Mouse (Mus musculus) thymus, adult 18-20 months (tissue): Measurements from ENCODE around the gene Mss51.

ENCODE experiments used
- DNase-seq, 2 experiments: peaks; one replicate each; pipeline ENCODE4 v3.0.0; 2022; ENCODE audit warnings: mixed read lengths in 2 of 2

Mss51 gene

GRCm38 (mm10) chr14:20496603-20497002, at the start of gene Mss51:
Gene Mss51 (minus strand): TSS chr14:20496901.
- no peak for DNase-seq

- DNase-seq: peak; percentile 59 to 74
Observed at GRCm38 (mm10) chr14:20546415-20546814, 49.7 kb upstream of the Mss51 start, which contains the start of gene Ppp3cb. Gene Ppp3cb (minus strand): TSS chr14:20546573.

DNA sequence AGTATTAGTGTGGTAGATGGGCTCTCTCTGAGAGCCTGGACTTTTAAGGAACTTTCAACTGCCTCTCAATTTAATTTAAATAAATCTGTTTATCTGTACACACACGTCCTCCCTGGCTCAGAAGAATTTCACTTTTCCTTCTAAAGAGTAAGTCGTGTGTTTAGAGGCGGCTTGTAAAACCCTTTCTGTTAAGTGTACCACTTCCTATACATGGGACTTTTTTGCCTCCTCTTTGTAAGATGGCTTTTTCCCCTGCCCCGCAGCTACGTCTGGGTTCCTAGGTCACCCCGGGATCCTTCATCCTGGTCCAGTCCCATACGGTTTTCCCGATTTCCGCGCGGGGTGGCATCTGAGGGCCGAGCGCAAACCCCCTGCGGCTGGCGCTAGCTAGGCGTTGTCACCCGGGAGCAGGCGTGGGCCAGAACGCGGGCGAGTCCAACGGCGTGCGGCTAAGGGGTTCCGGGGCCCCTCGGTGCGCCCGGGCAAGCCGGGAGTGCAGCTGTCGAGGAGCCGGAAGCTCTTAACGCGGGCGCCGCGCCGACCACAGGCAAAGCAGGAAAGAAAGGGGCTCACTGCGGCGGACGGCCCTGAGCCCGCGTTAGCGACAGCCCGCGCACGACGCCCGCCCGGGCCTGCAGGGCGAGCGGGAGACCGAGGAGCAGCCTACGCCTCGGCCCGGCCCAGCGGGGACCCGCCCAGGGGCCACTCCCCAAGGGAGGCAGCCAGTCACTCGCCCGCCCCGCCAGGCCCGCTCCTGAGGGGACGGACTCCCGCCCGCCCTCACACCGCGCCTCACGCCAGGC, 49.0 kb upstream of the Mss51 start:
- peak; percentile 81 to 83 for DNase-seq

GRCm38 (mm10) chr14:20544467-20545411, 48.0 kb upstream of the Mss51 start:
- DNase-seq: no peak

DNA sequence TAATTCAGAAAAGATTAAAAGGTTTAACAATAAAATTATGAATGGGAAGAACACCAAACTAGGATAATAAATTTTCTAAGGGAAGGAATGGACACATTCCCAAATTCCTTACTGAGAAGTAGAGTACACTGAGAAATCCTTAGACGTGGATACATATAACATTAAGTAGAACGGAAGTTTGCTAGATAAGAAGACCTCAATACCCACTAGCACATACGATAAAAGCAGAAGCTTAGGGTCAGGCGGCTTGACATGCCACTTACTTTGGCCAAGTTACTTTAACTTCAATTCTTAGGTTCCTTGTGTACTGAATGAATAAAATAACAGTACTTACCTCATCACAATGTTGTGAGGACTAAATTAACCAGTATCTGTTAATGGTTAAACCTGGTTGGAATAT, 32.9 kb upstream of the Mss51 start:
- DNase-seq: no peak

DNA sequence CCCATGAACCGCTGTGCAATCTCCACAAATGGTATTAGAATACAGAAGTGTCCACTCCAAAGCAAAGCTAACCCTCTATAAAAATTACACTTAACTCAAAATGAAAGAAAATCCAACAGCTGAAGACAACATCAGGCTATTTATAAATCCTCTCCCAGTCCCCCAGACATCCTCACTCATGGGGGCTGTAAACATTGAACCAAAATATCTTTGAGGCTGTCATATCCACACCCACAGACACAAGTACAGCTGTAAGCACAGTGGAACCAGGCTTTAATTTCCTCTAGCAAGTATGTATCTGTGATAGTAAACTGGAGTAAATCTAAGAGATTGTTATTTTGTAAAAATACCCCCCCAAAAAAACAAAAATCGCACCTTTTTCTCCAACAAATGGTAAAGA, 23.5 kb upstream of the Mss51 start:
- no peak for DNase-seq

DNA sequence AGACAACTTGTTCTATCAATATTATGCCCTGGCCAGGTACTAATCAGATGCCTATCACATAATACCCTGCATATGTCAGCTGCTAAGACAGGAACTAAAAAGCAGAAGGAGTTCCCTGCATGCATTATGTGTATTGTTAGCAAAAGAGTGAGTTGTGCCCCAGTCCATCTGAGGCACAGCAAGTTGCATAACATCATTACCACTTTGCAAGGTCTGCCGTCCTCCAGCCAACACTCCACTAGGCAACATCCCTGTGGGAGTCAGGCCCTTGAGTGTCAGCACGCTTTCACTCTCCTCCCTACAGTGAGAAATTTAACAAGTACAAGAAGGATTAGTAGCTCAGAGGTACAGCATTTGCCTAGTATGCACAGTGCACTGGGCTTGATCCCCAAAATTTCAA, 11.7 kb upstream of the Mss51 start:
- no peak for DNase-seq

GRCm38 (mm10) chr14:20502966-20503365, 6.3 kb upstream of the Mss51 start:
- DNase-seq: no peak

DNA sequence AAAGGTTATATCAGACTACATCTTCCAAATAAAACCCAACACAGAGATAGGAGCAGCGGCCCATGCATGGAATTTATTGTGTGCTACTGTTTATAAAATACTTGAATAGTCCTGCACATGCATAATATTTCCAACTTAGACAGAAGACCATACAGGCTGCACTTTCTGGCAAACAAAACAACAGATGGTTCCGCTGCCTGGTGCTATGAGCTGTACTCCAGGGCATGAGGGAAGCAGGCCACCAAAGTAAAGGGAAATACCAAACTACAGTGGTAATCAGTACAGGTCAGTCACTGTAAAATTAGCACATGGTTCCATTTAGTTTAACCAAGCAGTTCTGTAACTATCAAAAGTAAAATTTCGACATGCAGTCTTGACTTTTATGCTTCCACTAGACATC, 3.3 kb upstream of the Mss51 start:
- DNase-seq: no peak

- no peak for DNase-seq
Observed at GRCm38 (mm10) chr14:20486031-20486430, 10.7 kb downstream of the Mss51 start.

DNA sequence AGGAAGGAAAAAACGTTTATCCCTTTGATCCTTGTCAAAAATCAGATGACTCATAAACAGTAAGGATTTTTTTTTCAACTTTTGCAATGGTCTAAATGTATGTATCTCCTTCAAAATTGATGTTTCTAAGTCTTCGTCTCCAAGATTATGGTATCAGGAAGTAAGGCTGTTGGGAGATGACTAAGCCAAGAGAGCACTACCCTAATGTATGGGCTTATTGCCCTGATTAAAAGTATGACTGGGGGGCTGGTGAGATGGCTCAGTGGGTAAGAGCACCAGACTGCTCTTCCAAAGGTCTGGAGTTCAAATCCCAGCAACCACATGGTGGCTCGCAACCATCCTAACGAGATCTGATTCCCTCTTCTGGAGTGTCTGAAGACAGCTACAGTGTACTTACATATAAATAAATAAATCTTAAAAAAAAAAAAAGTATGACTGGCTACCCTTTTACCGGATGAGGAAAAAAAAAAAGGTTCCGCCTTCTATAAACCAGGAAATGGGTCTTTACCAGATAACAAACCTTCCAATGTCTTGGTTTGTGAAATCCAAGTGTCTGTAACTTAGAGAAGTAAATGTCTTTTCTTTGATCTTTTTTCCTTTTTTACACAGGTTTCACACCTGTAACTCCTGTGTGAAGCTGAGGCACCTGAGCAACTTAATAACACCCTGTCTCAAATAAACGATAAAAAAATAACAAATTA, 14.5 kb downstream of the Mss51 start:
- no peak for DNase-seq

DNA sequence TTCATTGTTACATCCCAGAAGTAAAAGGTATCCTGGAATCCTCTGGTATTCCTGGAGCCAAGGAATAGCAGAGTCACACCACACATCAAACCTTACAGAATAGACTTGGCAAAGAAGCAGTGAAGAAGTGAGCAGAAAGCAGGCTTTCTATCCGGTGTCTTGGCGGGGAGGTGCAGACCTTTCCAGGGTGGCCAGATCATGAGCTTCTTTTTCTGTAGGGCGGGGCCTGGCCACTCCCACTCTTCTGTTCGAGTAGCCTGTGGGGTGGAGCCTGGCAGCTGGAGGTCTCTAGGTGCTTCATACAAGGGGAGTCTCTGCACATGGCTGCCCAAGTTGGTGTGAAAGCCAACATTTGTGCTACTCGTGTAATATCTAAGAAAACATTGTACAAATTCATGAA, 15.5 kb downstream of the Mss51 start:
- peak; percentile 7 to 12 for DNase-seq

GRCm38 (mm10) chr14:20480195-20480579, 16.5 kb downstream of the Mss51 start:
- no peak for DNase-seq

GRCm38 (mm10) chr14:20479291-20480194, 17.2 kb downstream of the Mss51 start, which contains the start of gene Anxa7:
Gene Anxa7 (minus strand): TSS chr14:20480133.
- DNase-seq: peak; percentile 68 to 78

GRCm38 (mm10) chr14:20478801-20479200, 17.9 kb downstream of the Mss51 start:
- DNase-seq: peak; percentile 3 to 21

GRCm38 (mm10) chr14:20478385-20478784, 18.3 kb downstream of the Mss51 start:
- peak in 1 of 2 experiments; percentile 26 for DNase-seq

GRCm38 (mm10) chr14:20477261-20478025, 19.3 kb downstream of the Mss51 start:
- no peak for DNase-seq

DNA sequence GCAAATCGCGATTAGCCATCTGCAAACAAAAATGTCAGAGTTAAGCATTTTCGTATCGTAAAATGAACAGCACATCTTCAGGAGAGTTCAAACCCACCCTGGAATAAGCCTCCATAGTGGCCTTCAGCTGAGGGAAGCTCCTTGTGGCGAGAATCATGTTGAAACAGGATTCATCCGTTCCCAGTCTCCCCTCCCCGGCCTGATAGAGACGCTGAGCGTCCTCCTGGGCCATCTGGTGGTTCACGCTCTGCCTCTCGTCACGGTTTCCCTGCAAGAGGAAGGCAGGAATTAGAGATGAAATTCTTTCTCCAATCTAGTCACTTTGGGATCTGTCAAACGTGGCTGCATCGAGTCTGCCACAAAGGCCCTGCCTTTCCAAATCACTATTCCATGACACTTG, 36.5 kb downstream of the Mss51 start:
- DNase-seq: no peak

GRCm38 (mm10) chr14:20458378-20458777, 38.3 kb downstream of the Mss51 start:
- DNase-seq: no peak

- DNase-seq: no peak
Observed at GRCm38 (mm10) chr14:20452929-20453328, 43.8 kb downstream of the Mss51 start.

DNA sequence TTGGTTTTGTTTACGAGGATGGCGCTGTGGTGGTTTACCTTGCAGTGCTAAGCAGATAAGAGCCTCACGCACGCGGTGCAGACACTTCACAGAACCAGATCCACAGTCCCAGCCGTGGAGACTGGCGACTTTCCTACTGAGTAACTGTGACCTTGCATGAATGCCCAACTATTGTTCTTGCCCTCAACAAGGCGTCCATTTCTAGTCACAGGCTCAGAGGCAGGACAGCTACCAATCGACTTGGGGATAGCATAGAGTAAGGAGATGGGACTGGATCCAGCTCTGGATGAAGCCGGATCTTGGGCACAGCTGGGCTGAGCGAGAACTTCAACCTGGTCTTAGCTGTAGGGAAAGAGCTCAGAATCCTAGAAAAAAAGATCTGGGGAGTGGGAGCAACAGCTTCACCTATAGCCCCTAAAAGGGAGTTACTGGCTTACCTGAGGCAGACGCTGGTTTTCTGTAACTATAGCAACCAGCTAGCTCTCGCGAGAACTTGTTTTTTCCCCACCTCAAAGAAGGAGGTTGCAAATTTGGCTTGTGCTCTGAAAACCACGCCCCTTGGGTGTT, 44.9 kb downstream of the Mss51 start, which contains the start of gene Cfap70:
Cfap70 (minus strand) TSS at position 462 of the 567 bp plus-strand sequence.
- peak; percentile 17 to 46 for DNase-seq
